Mouse (Mus musculus) bone marrow, adult 2 months (tissue): ENCODE results near the gene Sco2. TPM values are rescaled to one million over a fixed set of nuclear protein-coding genes. Genes with fewer than 3 reads are reported as not detected.

ENCODE experiments used
- H3K27ac ChIP-seq: fragments of 200-500 bp; 2 replicates; pipeline ENCODE4 v1.5.1; 2012; ENCODE audit warnings: low read depth, mild to moderate bottlenecking, control low read depth, inconsistent platforms, low read length; ENCODE audit not compliant: control insufficient read depth, poor library complexity, insufficient read depth
- H3K4me1 ChIP-seq: fragments of 200-500 bp; 2 replicates; pipeline ENCODE4 v1.6.1; 2011; ENCODE audit warnings: low read length; ENCODE audit not compliant: control insufficient read depth, insufficient read depth
- H3K4me3 ChIP-seq: fragments of 200-500 bp; replicated peaks from 2 replicates; pipeline ENCODE3; 2011; ENCODE audit warnings: mild to moderate bottlenecking, low read depth, low read length, control low read depth; ENCODE audit not compliant: control insufficient read depth
- CTCF ChIP-seq: fragments of 200-500 bp; IDR thresholded peaks from 2 replicates; pipeline ENCODE4 v1.5.1; 2011; ENCODE audit warnings: low read length, control low read depth; ENCODE audit not compliant: control insufficient read depth, insufficient read depth
- POLR2A ChIP-seq: fragments of 200-500 bp; IDR thresholded peaks from 2 replicates; pipeline ENCODE4 v1.6.1; 2011; ENCODE audit warnings: low read depth, mild to moderate bottlenecking, control low read depth, low read length, borderline replicate concordance; ENCODE audit not compliant: control insufficient read depth
- WGBS: fragments of 180-500 bp; shearing (Covaris S2); methylation state at CpG from one replicate; pipeline ENCODE4 v1.1.7; 2018; 5-methylcytosine and 5-hydroxymethylcytosine counted together
- polyA plus RNA-seq: library from polyadenylated mRNA; stranded (reverse); fragments of >200 nt; gene quantifications from 2 replicates; pipeline ENCODE4 v1.2.4, GENCODE M21; 2011; ENCODE audit warnings: low replicate concordance; ENCODE audit not compliant: missing spikeins, insufficient read depth, insufficient read length

The Sco2 gene
- polyA plus RNA-seq, 1 experiment: 3.5 TPM

DNA sequence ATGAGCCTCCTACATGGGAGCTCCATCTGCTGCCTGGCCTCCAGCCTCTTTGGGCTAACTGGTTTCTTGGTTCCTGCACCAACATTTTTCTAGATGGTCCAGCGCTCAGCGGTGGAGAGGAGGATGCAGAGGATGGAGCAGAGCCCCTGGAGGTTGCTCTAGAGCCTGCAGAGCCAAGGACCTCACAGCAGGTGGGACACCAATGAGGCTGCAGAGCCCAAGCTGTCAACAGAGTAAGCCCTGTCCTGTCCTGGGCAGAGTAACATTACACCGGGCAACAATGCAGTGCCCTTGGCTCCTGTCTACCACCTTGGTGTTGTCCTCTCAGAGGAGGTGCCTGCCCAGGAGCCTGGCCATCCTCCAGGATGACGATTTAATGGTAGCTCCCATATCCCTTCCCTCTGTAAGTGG is 8.5 kb downstream of the Sco2 start:
- WGBS: 95% methylated on average over 4 of the region's 4 CpGs
- no peak overlapping the region for H3K27ac ChIP-seq
- H3K4me3 ChIP-seq: no peak overlapping the region
- no peaks in the 10 kb centered on the region for H3K4me1 ChIP-seq
- no peak for TF ChIP-seq CTCF
- TF ChIP-seq POLR2A: no peak

- TF ChIP-seq CTCF: no peak
- TF ChIP-seq POLR2A: no peak
- H3K4me3 ChIP-seq: no peak overlapping the region
- no peaks in the 10 kb centered on the region for H3K4me1 ChIP-seq
- WGBS: 95% methylated on average over 7 of the region's 7 CpGs
- H3K27ac ChIP-seq: no peak overlapping the region
These were observed 10.6 kb downstream of the Sco2 start for GRCm38 (mm10) chr15:89363051-89363450.

DNA sequence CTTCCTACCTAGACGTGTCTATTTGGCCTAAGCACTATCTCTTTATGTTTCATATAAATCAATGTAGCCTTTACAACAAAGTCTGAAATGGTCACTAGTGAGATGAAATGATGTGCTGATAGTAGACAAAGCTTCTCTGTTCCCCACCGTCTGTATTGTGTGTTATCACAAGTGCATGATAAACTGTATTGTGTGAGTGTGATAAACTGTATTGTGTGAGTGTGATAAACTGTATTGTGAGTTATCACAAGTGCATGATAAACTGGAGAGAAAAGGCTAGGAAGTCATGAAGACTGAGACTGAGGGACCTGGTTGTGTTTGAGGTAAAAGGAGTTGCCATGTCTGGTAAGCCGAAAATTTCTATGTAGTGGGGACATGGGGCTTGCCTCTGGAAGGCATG is 14.9 kb downstream of the Sco2 start:
- Histone ChIP-seq H3K4me1 (no peaks in the 10 kb centered on the region), H3K27ac (no peak overlapping the region), H3K4me3 (no peak overlapping the region)
- 62% methylated on average over 3 of the region's 3 CpGs for WGBS
- no peak for TF ChIP-seq CTCF
- no peak for TF ChIP-seq POLR2A

- 0 out of 2 replicates have a peak overlapping the region, but pooled peaks have one; percentile 53 for H3K27ac ChIP-seq
These were observed 17.3 kb downstream of the Sco2 start for GRCm38 (mm10) chr15:89356372-89356771.

GRCm38 (mm10) chr15:89355241-89356187 is 18.1 kb downstream of the Sco2 start, which contains the start of the genes Lmf2 and Ncaph2:
Lmf2 (minus strand) TSS chr15:89355659.
Ncaph2 (plus strand) TSS chr15:89355719.
- TF ChIP-seq CTCF (no peak), POLR2A (peak; percentile 82)
- WGBS: under 1% methylated on average over 64 of the region's 64 CpGs
- Histone ChIP-seq H3K27ac (peak within 1 kb of the TSS; percentile 71), H3K4me3 (peak within 1 kb of the TSS; percentile 88), H3K4me1 (no peaks in the 10 kb centered on the region)

More at GRCm38 (mm10) chr15:89356372-89356771, 17.3 kb downstream of the Sco2 start:
- TF ChIP-seq CTCF: no peak
- no peak for TF ChIP-seq POLR2A
- no peaks in the 10 kb centered on the region for H3K4me1 ChIP-seq
- H3K4me3 ChIP-seq: peak overlapping the region; percentile 88
- WGBS: under 1% methylated on average over 15 of the region's 15 CpGs

DNA sequence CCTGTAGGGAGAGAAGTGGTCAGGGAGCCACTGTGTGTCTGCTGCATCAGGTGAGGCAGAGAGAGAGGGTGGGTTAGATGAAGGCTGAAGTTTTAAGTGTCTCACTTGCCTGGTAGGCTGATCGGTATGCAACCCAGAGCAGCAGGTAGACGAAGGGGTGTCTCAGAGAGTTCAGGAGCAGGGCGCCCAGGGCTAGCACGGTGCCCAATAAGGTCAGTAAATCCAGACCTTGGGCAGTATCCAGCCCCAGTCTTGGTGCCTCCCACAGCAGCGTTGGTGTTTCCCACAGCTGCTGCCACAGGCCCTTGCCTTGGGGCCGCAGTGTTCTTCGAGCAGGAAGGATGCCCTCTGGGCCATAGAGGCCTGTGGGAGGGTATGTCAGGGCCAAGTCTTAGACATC is 19.2 kb downstream of the Sco2 start:
- H3K4me1 ChIP-seq: no peaks in the 10 kb centered on the region
- H3K27ac ChIP-seq: no peak overlapping the region
- WGBS: 72% methylated on average over 7 of the region's 7 CpGs
- TF ChIP-seq CTCF (no peak), POLR2A (no peak)
- H3K4me3 ChIP-seq: peak overlapping the region; percentile 85

DNA sequence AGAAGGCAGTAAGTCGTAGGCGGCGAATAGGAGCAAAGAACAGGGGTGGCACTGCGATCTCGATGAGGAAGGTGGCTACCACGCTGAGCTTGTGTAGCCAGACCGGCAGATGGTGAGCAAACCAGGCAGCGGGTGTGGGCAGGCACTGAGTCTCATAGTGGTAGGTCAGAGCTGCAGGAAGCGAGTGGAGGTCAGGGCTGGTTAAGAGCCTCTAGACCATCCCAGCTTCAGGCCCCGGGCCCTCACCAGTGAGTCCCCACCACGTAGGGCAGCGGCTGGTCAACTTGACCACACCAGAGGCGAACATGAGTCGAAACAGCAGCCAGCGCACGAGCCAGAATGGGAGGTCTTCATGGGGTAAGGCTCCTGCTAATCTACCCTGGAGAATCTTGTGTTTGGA is 19.8 kb downstream of the Sco2 start:
- no peak overlapping the region for H3K4me3 ChIP-seq
- TF ChIP-seq CTCF (no peak), POLR2A (no peak)
- 93% methylated on average over 16 of the region's 16 CpGs for whole genome bisulfite sequencing
- no peak overlapping the region for H3K27ac ChIP-seq
- H3K4me1 ChIP-seq: no peaks in the 10 kb centered on the region

DNA sequence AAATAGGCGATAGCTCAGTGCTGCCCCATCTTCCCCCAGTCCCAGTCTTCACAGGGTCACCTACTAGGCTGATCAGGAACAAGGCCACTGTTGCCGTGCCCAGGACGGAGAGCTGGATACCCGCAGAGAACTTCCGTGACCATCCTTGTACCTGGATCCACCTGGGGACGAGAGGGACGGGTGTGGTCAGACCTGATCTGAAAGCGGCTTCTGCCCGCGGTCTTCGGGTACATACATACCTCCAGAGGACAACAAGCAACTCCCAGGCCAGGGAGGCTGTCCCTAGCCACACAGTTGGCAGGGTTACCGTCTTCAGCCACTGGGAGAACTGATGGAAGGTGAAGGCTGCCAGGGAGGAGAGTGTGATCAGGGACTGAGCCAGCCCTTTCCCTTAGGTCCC is 20.9 kb downstream of the Sco2 start:
- no peak overlapping the region for H3K4me3 ChIP-seq
- H3K27ac ChIP-seq: no peak overlapping the region
- TF ChIP-seq POLR2A: no peak
- TF ChIP-seq CTCF: no peak
- H3K4me1 ChIP-seq: no peaks in the 10 kb centered on the region
- WGBS: 96% methylated on average over 12 of the region's 12 CpGs

DNA sequence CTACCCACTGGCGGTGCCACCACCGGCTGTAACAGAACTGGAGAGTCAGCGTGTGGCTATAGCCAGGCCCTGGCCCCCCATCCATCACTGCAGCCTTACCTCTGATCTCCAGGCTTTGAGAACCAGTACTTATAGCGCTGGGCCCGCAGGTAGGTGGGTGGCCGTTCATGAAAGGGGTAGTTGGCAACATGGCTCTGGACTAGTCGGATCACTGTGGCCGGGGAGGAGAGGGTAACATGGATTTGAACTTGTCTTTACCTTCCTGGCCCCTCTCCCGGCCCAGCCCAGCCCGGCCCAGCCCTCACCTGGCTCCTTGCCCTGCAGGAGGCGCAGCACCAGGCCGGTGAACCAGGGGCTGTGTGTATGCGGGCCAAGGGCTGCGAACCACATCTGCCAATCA is 21.6 kb downstream of the Sco2 start:
- TF ChIP-seq POLR2A: no peak
- no peak for TF ChIP-seq CTCF
- H3K4me1 ChIP-seq: no peaks in the 10 kb centered on the region
- WGBS: 92% methylated on average over 14 of the region's 14 CpGs
- H3K27ac ChIP-seq: no peak overlapping the region
- no peak overlapping the region for H3K4me3 ChIP-seq
